Mouse (Mus musculus) spleen, adult 2 months (tissue): ENCODE data around the gene Galns. TPM values are rescaled to one million over a fixed set of nuclear protein-coding genes. Genes with fewer than 3 reads are reported as not detected.
"Not testable (repeated sequence)": the region's sequence is repeated elsewhere in the genome, so short reads cannot be mapped to it uniquely, and the experiment has no call there.

Experiments used
- DNase-seq, 2 experiments: peaks; one replicate each; pipeline versions ENCODE4 v3.0.0 to v3.0.0-alpha.2; 2012 to 2021; ENCODE audit warnings: low spot score in 2 of 2, low read depth in 1 of 2
- H3K27ac ChIP-seq: fragments of 200-500 bp; 2 replicates; pipeline ENCODE4 v1.5.1; 2012; ENCODE audit warnings: low read length, inconsistent platforms; ENCODE audit not compliant: insufficient read depth
- H3K27me3 ChIP-seq: fragments of 200-500 bp; 2 replicates; pipeline ENCODE4 v1.6.1; 2012; ENCODE audit warnings: mild to moderate bottlenecking, moderate library complexity, low read length, inconsistent platforms; ENCODE audit not compliant: control insufficient read depth, insufficient read depth
- H3K36me3 ChIP-seq: fragments of 200-500 bp; 2 replicates; pipeline ENCODE4 v1.6.1; 2012; ENCODE audit warnings: mild to moderate bottlenecking, low read length, inconsistent platforms; ENCODE audit not compliant: control insufficient read depth, insufficient read depth
- H3K4me1 ChIP-seq: fragments of 200-500 bp; 2 replicates; pipeline ENCODE4 v1.6.1; 2011; ENCODE audit warnings: inconsistent platforms; ENCODE audit not compliant: control insufficient read depth, insufficient read depth, insufficient read length
- H3K4me3 ChIP-seq: fragments of 200-500 bp; 2 replicates; pipeline ENCODE4 v1.5.1; 2011; ENCODE audit warnings: mild to moderate bottlenecking, inconsistent platforms; ENCODE audit not compliant: insufficient read depth, insufficient read length; ENCODE audit errors: extremely low read depth
- CTCF ChIP-seq: fragments of 200-500 bp; IDR thresholded peaks from 2 replicates; pipeline ENCODE4 v1.5.1; 2011; ENCODE audit warnings: mild to moderate bottlenecking, inconsistent platforms; ENCODE audit not compliant: insufficient read depth, insufficient read length, insufficient replicate concordance; ENCODE audit errors: extremely low read depth
- POLR2A ChIP-seq: fragments of 200-500 bp; IDR thresholded peaks from 2 replicates; pipeline ENCODE4 v1.6.1; 2011; ENCODE audit warnings: low read depth, low read length, inconsistent platforms
- WGBS: fragments of 180-500 bp; shearing (Covaris S2); methylation state at CpG from one replicate; pipeline ENCODE4 v1.1.7; 2018; 5-methylcytosine and 5-hydroxymethylcytosine counted together
- polyA plus RNA-seq: library from polyadenylated mRNA; depleted of rRNA; stranded (reverse); fragments of >200 nt; gene quantifications from 2 replicates; pipeline ENCODE4 v1.2.3, GENCODE M21; 2012

Galns gene
- polyA plus RNA-seq, 1 experiment: 13.1 TPM

GRCm38 (mm10) chr8:122635878-122636802 lies 24.9 kb upstream of the Galns start:
- no peaks in the 10 kb centered on the region for H3K27me3 ChIP-seq
- TF ChIP-seq CTCF (no peak), POLR2A (no peak)
- no peak overlapping the region for H3K27ac ChIP-seq
- WGBS: 82% methylated on average over 14 of the region's 14 CpGs
- H3K36me3 ChIP-seq: peaks cover 61% of the 10 kb centered on the region
- no peaks in the 10 kb centered on the region for H3K4me1 ChIP-seq
- H3K4me3 ChIP-seq: no peak overlapping the region
- DNase-seq: no peak

- H3K27me3 ChIP-seq: no peaks in the 10 kb centered on the region
- H3K36me3 ChIP-seq: peaks cover 58% of the 10 kb centered on the region
- no peak for TF ChIP-seq POLR2A
- TF ChIP-seq CTCF: no peak
- 96% methylated on average over 14 of the region's 14 CpGs for WGBS
- no peak for DNase-seq
- H3K4me1 ChIP-seq: no peaks in the 10 kb centered on the region
- no peak overlapping the region for H3K27ac ChIP-seq
- no peak overlapping the region for H3K4me3 ChIP-seq
Measured at GRCm38 (mm10) chr8:122633205-122633604, 21.9 kb upstream of the Galns start.

- DNase-seq, H3K4me3 ChIP-seq, H3K27me3 ChIP-seq, H3K4me1 ChIP-seq, H3K27ac ChIP-seq: not testable (repeated sequence)
- peaks cover 50% of the 10 kb centered on the region for H3K36me3 ChIP-seq
- WGBS: 85% methylated on average over 3 of the region's 3 CpGs
Measured at GRCm38 (mm10) chr8:122632134-122632533, 20.9 kb upstream of the Galns start.

- TF ChIP-seq CTCF (no peak), POLR2A (no peak)
Measured at GRCm38 (mm10) chr8:122630696-122631095, 19.4 kb upstream of the Galns start.

GRCm38 (mm10) chr8:122629388-122629787 lies 18.1 kb upstream of the Galns start:
- 90% methylated on average over 10 of the region's 10 CpGs for WGBS
- no peak for TF ChIP-seq CTCF
- TF ChIP-seq POLR2A: no peak
- Histone ChIP-seq H3K4me1 (peaks cover 4% of the 10 kb centered on the region; the same call in 1 of the 2 replicates), H3K4me3 (no peak overlapping the region), H3K36me3 (peaks cover 30% of the 10 kb centered on the region), H3K27me3 (no peaks in the 10 kb centered on the region), H3K27ac (no peak overlapping the region)
- no peak for DNase-seq

More at GRCm38 (mm10) chr8:122630696-122631095, 19.4 kb upstream of the Galns start:
- H3K4me1 ChIP-seq: peaks cover 4% of the 10 kb centered on the region; the same call in 1 of the 2 replicates
- H3K27me3 ChIP-seq: no peaks in the 10 kb centered on the region
- DNase-seq: no peak
- 93% methylated on average over 22 of the region's 22 CpGs for WGBS
- H3K27ac ChIP-seq: no peak overlapping the region
- H3K4me3 ChIP-seq: no peak overlapping the region
- peaks cover 37% of the 10 kb centered on the region for H3K36me3 ChIP-seq

- Histone ChIP-seq H3K4me3 (no peak overlapping the region), H3K36me3 (peaks cover 19% of the 10 kb centered on the region), H3K4me1 (peaks cover 4% of the 10 kb centered on the region; the same call in 1 of the 2 replicates), H3K27ac (no peak overlapping the region), H3K27me3 (no peaks in the 10 kb centered on the region)
- 54% methylated on average over 2 of the region's 2 CpGs for WGBS
- DNase-seq: no peak
- TF ChIP-seq CTCF (no peak), POLR2A (no peak)
Measured at GRCm38 (mm10) chr8:122626896-122627295, 15.6 kb upstream of the Galns start.

DNA sequence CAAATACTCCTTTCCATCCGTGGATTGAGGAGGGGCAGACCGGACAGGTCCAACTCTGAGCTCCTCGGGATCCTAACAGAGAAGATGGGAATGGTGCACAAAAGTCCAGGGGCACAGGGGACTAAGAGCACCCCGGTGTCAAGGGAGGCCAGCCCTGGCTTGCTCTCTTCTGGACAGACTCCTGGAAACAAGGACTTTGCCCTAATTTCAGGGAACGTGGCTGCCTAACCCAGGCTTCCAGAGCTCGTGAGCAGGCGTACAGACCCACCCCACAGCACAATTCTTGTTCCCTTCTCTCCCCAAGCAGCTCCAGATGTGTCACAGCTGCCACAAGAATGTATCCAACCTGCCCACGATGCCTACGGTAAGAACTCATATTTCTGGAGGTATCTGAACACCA lies 14.5 kb upstream of the Galns start:
- H3K36me3 ChIP-seq: peaks cover 19% of the 10 kb centered on the region
- H3K27ac ChIP-seq: no peak overlapping the region
- no peaks in the 10 kb centered on the region for H3K27me3 ChIP-seq
- no peak for DNase-seq
- no peak overlapping the region for H3K4me3 ChIP-seq
- peaks cover 4% of the 10 kb centered on the region; the same call in 1 of the 2 replicates for H3K4me1 ChIP-seq
- 69% methylated on average over 9 of the region's 9 CpGs for WGBS
- TF ChIP-seq POLR2A (no peak), CTCF (no peak)
